Mouse (Mus musculus) heart, adult 2 months (tissue): ENCODE data around the gene Vmp1.

Source experiments
- CTCF ChIP-seq: fragments of 200-600 bp; IDR thresholded peaks from 2 replicates; pipeline ENCODE4 v1.8.1; 2022; ENCODE audit warnings: antibody characterized with exemption, mild to moderate bottlenecking, moderate library complexity
- EP300 ChIP-seq: fragments of 200-500 bp; IDR thresholded peaks from 2 replicates; pipeline ENCODE4 v1.6.1; 2011; ENCODE audit warnings: low read depth, low read length, control low read depth; ENCODE audit not compliant: insufficient read depth
- POLR2A ChIP-seq: fragments of 200-500 bp; IDR thresholded peaks from 2 replicates; pipeline ENCODE4 v1.6.1; 2011; ENCODE audit warnings: mild to moderate bottlenecking, low read depth, low read length, control low read depth; ENCODE audit not compliant: insufficient read depth

DNA sequence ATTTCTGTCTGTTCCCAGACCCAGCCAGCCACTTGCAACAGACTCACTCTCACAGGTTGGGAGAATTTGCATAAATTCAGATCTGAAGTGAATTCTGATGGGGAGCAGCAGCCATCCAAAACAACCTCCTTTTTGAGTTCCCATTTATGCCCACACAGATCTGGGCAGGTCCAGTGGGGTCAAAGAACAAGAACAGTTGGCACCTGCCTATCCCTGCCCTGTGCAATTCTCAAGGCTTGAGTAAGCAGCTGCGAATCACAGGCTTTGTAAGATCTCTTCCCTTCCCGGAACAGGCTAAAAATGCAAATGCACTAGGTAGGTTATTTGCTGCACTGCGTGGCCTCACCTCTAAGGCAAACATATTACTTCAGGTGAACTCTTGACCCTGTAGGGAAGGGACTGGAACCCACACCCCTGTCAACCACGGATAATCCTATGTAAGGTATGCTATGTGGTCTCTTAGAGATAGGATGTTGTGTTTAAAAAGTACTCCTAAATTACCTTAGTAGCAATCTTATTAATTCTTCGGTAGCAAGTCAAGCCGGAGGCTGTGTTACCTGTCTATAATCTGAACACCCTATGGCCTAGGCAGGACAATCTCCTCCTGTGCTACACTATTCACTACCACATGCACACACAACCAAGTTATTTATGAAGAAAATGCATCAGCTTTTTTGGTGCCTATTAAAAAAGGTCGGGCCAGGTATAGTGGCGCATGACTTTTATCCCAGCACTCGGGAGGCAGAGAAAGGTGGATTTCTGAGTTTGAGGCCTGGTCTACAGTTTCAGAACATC, 103.1 kb downstream of the Vmp1 start:
- no peak for TF ChIP-seq CTCF
- TF ChIP-seq POLR2A: no peak
- TF ChIP-seq EP300: no peak
